Mouse (Mus musculus) cerebral cortex, adult 2 months (tissue): ENCODE data around the gene 4930503B20Rik.

Source experiments
- WGBS: fragments of 180-500 bp; shearing (Covaris S2); methylation state at CpG from one replicate; pipeline ENCODE4 v1.1.7; 2018; 5-methylcytosine and 5-hydroxymethylcytosine counted together

The 4930503B20Rik gene

GRCm38 (mm10) chr3:146651217-146651616, at the start of gene 4930503B20Rik:
TSS of gene 4930503B20Rik (minus strand) at chr3:146651317.
- WGBS = 93% methylated on average over 3 of the region's 3 CpGs

- 79% methylated on average over 11 of the region's 11 CpGs for WGBS
Observed at GRCm38 (mm10) chr3:146700051-146700450, 48.9 kb upstream of the 4930503B20Rik start.

- 52% methylated on average over 11 of the region's 11 CpGs for WGBS
Observed at GRCm38 (mm10) chr3:146698982-146699381, 47.9 kb upstream of the 4930503B20Rik start.

- 78% methylated on average over 5 of the region's 5 CpGs for WGBS
Observed at GRCm38 (mm10) chr3:146692547-146692946, 41.4 kb upstream of the 4930503B20Rik start.

GRCm38 (mm10) chr3:146687121-146687725, 36.1 kb upstream of the 4930503B20Rik start:
- 45% methylated on average over 4 of the region's 4 CpGs for WGBS

- 81% methylated on average over 8 of the region's 8 CpGs for WGBS
Observed at GRCm38 (mm10) chr3:146686428-146686827, 35.3 kb upstream of the 4930503B20Rik start.

GRCm38 (mm10) chr3:146684811-146685675, 33.9 kb upstream of the 4930503B20Rik start, which contains the start of gene Samd13:
TSS of gene Samd13 (minus strand) at chr3:146685592.
- 3% methylated on average over 50 of the region's 50 CpGs for WGBS

- WGBS = 79% methylated on average over 2 of the region's 2 CpGs
Observed at GRCm38 (mm10) chr3:146683095-146683494, 32.0 kb upstream of the 4930503B20Rik start.

- 11% methylated on average over 13 of the region's 13 CpGs for WGBS
Observed at GRCm38 (mm10) chr3:146682140-146682651, 31.1 kb upstream of the 4930503B20Rik start.

- 17% methylated on average over 8 of the region's 8 CpGs for WGBS
Observed at GRCm38 (mm10) chr3:146681696-146682095, 30.6 kb upstream of the 4930503B20Rik start.

- WGBS = 94% methylated on average over 13 of the region's 13 CpGs
Observed at GRCm38 (mm10) chr3:146680625-146681024, 29.5 kb upstream of the 4930503B20Rik start.

- WGBS = 88% methylated on average over 16 of the region's 16 CpGs
Observed at GRCm38 (mm10) chr3:146679646-146680045, 28.5 kb upstream of the 4930503B20Rik start.

- 90% methylated on average over 4 of the region's 4 CpGs for WGBS
Observed at GRCm38 (mm10) chr3:146676193-146676592, 25.1 kb upstream of the 4930503B20Rik start.

GRCm38 (mm10) chr3:146675101-146675500, 24.0 kb upstream of the 4930503B20Rik start:
- WGBS = 87% methylated on average over 1 of the region's 1 CpGs

- WGBS = 73% methylated on average over 2 of the region's 2 CpGs
Observed at GRCm38 (mm10) chr3:146671121-146671520, 20.0 kb upstream of the 4930503B20Rik start.

GRCm38 (mm10) chr3:146661907-146662306, 10.8 kb upstream of the 4930503B20Rik start:
- 86% methylated on average over 7 of the region's 7 CpGs for WGBS

- 32% methylated on average over 6 of the region's 6 CpGs for WGBS
Observed at GRCm38 (mm10) chr3:146661001-146661400, 9.9 kb upstream of the 4930503B20Rik start.

- 71% methylated on average over 5 of the region's 5 CpGs for WGBS
Observed at GRCm38 (mm10) chr3:146659321-146659720, 8.2 kb upstream of the 4930503B20Rik start.

- WGBS = 98% methylated on average over 1 of the region's 1 CpGs
Observed at GRCm38 (mm10) chr3:146658061-146658639, 7.0 kb upstream of the 4930503B20Rik start.

- 83% methylated on average over 5 of the region's 5 CpGs for WGBS
Observed at GRCm38 (mm10) chr3:146657433-146657832, 6.3 kb upstream of the 4930503B20Rik start.

GRCm38 (mm10) chr3:146655111-146655577, 4.0 kb upstream of the 4930503B20Rik start:
- 45% methylated on average over 2 of the region's 2 CpGs for WGBS

- WGBS = 68% methylated on average over 6 of the region's 6 CpGs
Observed at GRCm38 (mm10) chr3:146653692-146654091, 2.6 kb upstream of the 4930503B20Rik start.
